Mouse (Mus musculus): ENCODE data around the gene 3100002H09Rik. TPM values are rescaled to one million over a fixed set of nuclear protein-coding genes. Genes with fewer than 3 reads are reported as not detected.

Gene 3100002H09Rik
- total and polyA plus RNA-seq, 2 experiments = not detected

DNA sequence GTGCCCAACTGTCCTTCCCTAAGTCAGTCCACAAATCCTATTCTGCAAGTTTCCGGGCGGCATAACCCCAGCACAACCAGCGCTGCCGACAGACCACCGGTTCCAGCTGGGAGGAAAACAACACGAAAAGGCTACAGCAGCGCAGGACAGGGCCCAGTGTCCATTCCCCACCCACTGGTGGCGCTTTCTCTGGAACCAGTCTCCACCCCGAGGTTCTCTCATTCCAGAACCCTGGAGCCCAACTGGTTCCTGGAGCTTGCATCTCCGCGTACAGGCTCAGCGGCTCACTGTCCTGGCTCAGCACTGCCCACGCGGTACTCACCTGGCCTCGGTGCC, 45.9 kb upstream of the 3100002H09Rik start, which contains the start of gene Pou3f1:
TSS of gene Pou3f1 (plus strand) at position 290 of the 336 bp plus-strand sequence.
- no peak within 1 kb of the TSS for H3K27ac ChIP-seq (replicated peaks; ENCODE audit: insufficient read depth, low read depth, low read length)
- WGBS = 3% methylated on average over 15 of the region's 15 CpGs
- H3K4me1 ChIP-seq (ENCODE audit: control insufficient read depth, insufficient read depth, low read length) = peaks cover 3% of the 10 kb centered on the region; the same call in 1 of the 2 replicates
- peak within 1 kb of the TSS; percentile 66 for H3K9ac ChIP-seq (ENCODE audit: low read depth, low read length)
- TF ChIP-seq CTCF (IDR thresholded peaks at IDR 0.05; ENCODE audit: low read depth, low read length) (no peak), POLR2A (IDR thresholded peaks at IDR 0.05; ENCODE audit: extremely low read depth, insufficient read depth, low read length) (no peak)
- no peaks in the 10 kb centered on the region for H3K36me3 ChIP-seq (ENCODE audit: control insufficient read depth, insufficient read depth, low read length)
- DNase-seq (ENCODE audit: extremely low read depth, low read depth, low spot score) = no peak
- no peaks in the 10 kb centered on the region for H3K79me2 ChIP-seq (ENCODE audit: control insufficient read depth, insufficient read depth, low read length)
- peaks cover 48% of the 10 kb centered on the region for H3K27me3 ChIP-seq (ENCODE audit: control insufficient read depth, insufficient read depth, low read length)
- H3K4me3 ChIP-seq (ENCODE audit: insufficient read depth, low read depth, low read length) = peak within 1 kb of the TSS; percentile 72; the same call in 1 of the 2 replicates

DNA sequence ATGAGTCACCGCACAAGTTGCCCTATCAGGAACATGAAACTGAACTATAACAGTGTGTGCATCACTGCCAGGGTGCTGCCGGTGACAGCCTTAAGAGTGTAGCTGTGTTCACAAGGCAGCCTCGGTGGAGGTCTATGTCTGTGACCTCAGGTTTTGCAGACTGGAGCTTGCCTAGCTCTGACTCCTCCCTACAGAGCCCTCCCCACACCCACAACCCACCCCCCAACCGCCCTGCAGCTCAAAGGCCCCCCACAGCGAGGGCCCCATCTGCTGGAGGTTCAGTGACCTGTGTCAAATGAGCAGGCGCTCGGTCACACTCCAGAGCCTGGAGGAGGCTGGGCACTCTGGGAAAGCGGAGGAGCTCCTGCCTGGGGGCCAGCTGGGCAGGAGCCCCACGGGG, 42.3 kb upstream of the 3100002H09Rik start:
- Histone ChIP-seq H3K27ac (replicated peaks; ENCODE audit: insufficient read depth, low read depth, low read length) (no peak overlapping the region), H3K27me3 (ENCODE audit: control insufficient read depth, insufficient read depth, low read length) (peaks cover 23% of the 10 kb centered on the region), H3K4me1 (ENCODE audit: control insufficient read depth, insufficient read depth, low read length) (peaks cover 3% of the 10 kb centered on the region; the same call in 1 of the 2 replicates), H3K79me2 (ENCODE audit: control insufficient read depth, insufficient read depth, low read length) (no peaks in the 10 kb centered on the region), H3K4me3 (ENCODE audit: insufficient read depth, low read depth, low read length) (no peak overlapping the region), H3K36me3 (ENCODE audit: control insufficient read depth, insufficient read depth, low read length) (no peaks in the 10 kb centered on the region), H3K9ac (ENCODE audit: low read depth, low read length) (no peak overlapping the region)
- 19% methylated on average over 9 of the region's 9 CpGs for WGBS
- DNase-seq (ENCODE audit: extremely low read depth, low read depth, low spot score) = no peak
- TF ChIP-seq CTCF (IDR thresholded peaks at IDR 0.05; ENCODE audit: low read depth, low read length) (no peak), POLR2A (IDR thresholded peaks at IDR 0.05; ENCODE audit: extremely low read depth, insufficient read depth, low read length) (no peak)

DNA sequence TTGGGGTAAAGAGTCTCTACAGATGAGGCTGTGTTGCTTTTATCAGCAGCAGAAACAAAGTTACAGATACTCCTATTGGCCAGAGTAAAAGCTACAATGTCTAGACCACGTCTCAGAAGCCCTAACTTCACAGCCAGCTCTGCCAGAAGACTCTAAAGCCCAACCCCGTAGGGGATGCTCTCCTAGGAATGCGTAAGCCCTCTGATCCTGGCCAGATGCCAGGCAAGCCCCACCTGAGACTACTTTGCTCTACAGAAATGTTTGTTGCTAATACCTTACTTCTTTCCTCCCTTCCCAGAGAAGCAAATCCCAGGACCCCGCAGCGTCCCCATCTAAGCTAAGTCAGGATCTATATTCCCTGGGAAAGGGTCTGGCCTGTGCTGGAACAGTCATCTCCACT, 37.3 kb upstream of the 3100002H09Rik start:
- no peak for DNase-seq (ENCODE audit: extremely low read depth, low read depth, low spot score)
- TF ChIP-seq POLR2A (IDR thresholded peaks at IDR 0.05; ENCODE audit: extremely low read depth, insufficient read depth, low read length) (no peak), CTCF (IDR thresholded peaks at IDR 0.05; ENCODE audit: low read depth, low read length) (no peak)
- H3K79me2 ChIP-seq (ENCODE audit: control insufficient read depth, insufficient read depth, low read length) = no peaks in the 10 kb centered on the region
- H3K9ac ChIP-seq (ENCODE audit: low read depth, low read length) = no peak overlapping the region
- H3K27ac ChIP-seq (replicated peaks; ENCODE audit: insufficient read depth, low read depth, low read length) = no peak overlapping the region
- no peaks in the 10 kb centered on the region for H3K27me3 ChIP-seq (ENCODE audit: control insufficient read depth, insufficient read depth, low read length)
- H3K4me1 ChIP-seq (ENCODE audit: control insufficient read depth, insufficient read depth, low read length) = no peaks in the 10 kb centered on the region; the same call in 1 of the 2 replicates
- 80% methylated on average over 5 of the region's 5 CpGs for WGBS
- no peaks in the 10 kb centered on the region for H3K36me3 ChIP-seq (ENCODE audit: control insufficient read depth, insufficient read depth, low read length)
- H3K4me3 ChIP-seq (ENCODE audit: insufficient read depth, low read depth, low read length) = no peak overlapping the region

DNA sequence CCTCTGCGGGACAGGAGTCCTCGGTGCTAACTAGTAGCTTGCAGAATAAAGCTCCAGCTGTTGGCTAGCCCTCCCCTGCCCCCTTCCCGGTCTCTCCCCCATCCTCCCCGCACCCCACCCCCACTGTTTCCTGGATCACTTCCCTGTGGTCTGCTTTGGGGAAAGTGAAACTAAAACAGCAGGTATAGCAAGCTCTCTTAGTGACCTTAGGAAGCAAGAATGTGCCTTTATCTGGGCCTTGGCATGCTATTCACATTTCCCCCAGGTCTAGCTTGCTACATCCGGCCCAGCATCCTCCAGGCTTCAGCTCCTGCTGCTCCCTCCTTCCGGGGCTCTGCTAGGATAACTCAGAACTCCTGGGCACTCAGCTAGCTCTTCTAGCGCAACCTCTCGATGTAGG, 36.0 kb upstream of the 3100002H09Rik start:
- 17% methylated on average over 8 of the region's 8 CpGs for WGBS
- Histone ChIP-seq H3K79me2 (ENCODE audit: control insufficient read depth, insufficient read depth, low read length) (no peaks in the 10 kb centered on the region), H3K4me3 (ENCODE audit: insufficient read depth, low read depth, low read length) (no peak overlapping the region), H3K9ac (ENCODE audit: low read depth, low read length) (no peak overlapping the region), H3K27ac (replicated peaks; ENCODE audit: insufficient read depth, low read depth, low read length) (no peak overlapping the region), H3K4me1 (ENCODE audit: control insufficient read depth, insufficient read depth, low read length) (no peaks in the 10 kb centered on the region; the same call in 1 of the 2 replicates), H3K27me3 (ENCODE audit: control insufficient read depth, insufficient read depth, low read length) (no peaks in the 10 kb centered on the region), H3K36me3 (ENCODE audit: control insufficient read depth, insufficient read depth, low read length) (no peaks in the 10 kb centered on the region)
- no peak for TF ChIP-seq POLR2A (IDR thresholded peaks at IDR 0.05; ENCODE audit: extremely low read depth, insufficient read depth, low read length)
- TF ChIP-seq CTCF (IDR thresholded peaks at IDR 0.05; ENCODE audit: low read depth, low read length) = no peak
- no peak for DNase-seq (ENCODE audit: extremely low read depth, low read depth, low spot score)

DNA sequence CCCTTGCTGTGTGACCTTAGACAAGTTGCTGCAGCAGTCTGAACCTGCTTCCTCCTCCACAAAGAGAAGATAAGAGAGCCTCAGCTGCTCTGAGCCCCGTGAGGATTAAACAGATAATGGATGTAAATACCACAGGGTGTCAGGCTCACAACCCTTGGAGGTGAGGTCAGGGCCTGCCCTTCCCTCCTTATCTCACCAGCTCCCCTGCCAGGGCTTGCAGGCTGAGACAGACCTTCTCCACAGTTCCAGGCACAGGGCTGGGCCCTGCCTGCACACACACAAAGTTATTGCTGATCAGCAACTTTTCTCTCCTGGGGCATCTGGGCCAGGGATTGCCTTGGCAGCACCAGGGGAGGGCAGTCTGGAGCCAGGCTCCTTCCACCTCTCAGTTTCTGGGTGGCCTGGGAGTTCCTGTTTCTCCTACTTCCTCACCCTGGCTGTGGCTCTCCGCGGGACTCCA, 34.4 kb upstream of the 3100002H09Rik start:
- Histone ChIP-seq H3K27me3 (ENCODE audit: control insufficient read depth, insufficient read depth, low read length) (no peaks in the 10 kb centered on the region), H3K27ac (replicated peaks; ENCODE audit: insufficient read depth, low read depth, low read length) (no peak overlapping the region)

DNA sequence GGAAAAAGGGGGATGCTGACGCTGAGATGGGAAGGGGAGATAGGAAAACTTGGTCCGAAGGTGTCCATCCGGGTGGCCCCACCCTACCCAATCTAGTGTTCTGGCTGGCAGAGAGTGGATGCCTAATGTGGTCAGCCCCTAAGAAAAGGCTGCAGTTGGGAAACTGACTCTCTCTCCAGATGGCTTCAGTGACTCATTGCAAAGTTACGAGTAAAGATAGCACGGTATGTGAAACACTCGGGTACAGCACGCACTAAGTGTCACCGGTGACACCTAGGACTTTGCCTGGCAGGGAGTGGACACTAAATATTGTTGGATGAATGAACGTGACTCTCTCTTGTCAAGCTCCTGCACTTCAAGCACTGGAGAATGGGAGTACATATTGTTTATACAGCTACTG, 33.3 kb upstream of the 3100002H09Rik start:
- Histone ChIP-seq H3K4me1 (ENCODE audit: control insufficient read depth, insufficient read depth, low read length) (no peaks in the 10 kb centered on the region; the same call in 1 of the 2 replicates), H3K27ac (replicated peaks; ENCODE audit: insufficient read depth, low read depth, low read length) (no peak overlapping the region), H3K27me3 (ENCODE audit: control insufficient read depth, insufficient read depth, low read length) (0 out of 2 replicates have a peak, but pooled peaks cover 2% of the 10 kb centered on the region), H3K9ac (ENCODE audit: low read depth, low read length) (no peak overlapping the region), H3K36me3 (ENCODE audit: control insufficient read depth, insufficient read depth, low read length) (no peaks in the 10 kb centered on the region), H3K79me2 (ENCODE audit: control insufficient read depth, insufficient read depth, low read length) (no peaks in the 10 kb centered on the region), H3K4me3 (ENCODE audit: insufficient read depth, low read depth, low read length) (no peak overlapping the region)
- WGBS = 91% methylated on average over 9 of the region's 9 CpGs
- TF ChIP-seq POLR2A (IDR thresholded peaks at IDR 0.05; ENCODE audit: extremely low read depth, insufficient read depth, low read length) = no peak
- DNase-seq (ENCODE audit: extremely low read depth, low read depth, low spot score) = no peak

More for the DNA sequence above, 34.4 kb upstream of the 3100002H09Rik start:
- WGBS = 29% methylated on average over 3 of the region's 3 CpGs
- H3K79me2 ChIP-seq (ENCODE audit: control insufficient read depth, insufficient read depth, low read length) = no peaks in the 10 kb centered on the region
- no peak overlapping the region for H3K9ac ChIP-seq (ENCODE audit: low read depth, low read length)
- no peaks in the 10 kb centered on the region for H3K36me3 ChIP-seq (ENCODE audit: control insufficient read depth, insufficient read depth, low read length)
- TF ChIP-seq CTCF (IDR thresholded peaks at IDR 0.05; ENCODE audit: low read depth, low read length) (peak; percentile 40), POLR2A (IDR thresholded peaks at IDR 0.05; ENCODE audit: extremely low read depth, insufficient read depth, low read length) (no peak)
- DNase-seq (ENCODE audit: extremely low read depth, low read depth, low spot score) = no peak
- no peaks in the 10 kb centered on the region; the same call in 1 of the 2 replicates for H3K4me1 ChIP-seq (ENCODE audit: control insufficient read depth, insufficient read depth, low read length)
- no peak overlapping the region for H3K4me3 ChIP-seq (ENCODE audit: insufficient read depth, low read depth, low read length)
